Mouse (Mus musculus) cerebellum, adult (tissue): ENCODE measurements around the gene Ncs1.

Experiments
- ATAC-seq: cut with Nextera tagmentation; 2 replicates; pipeline ENCODE4 v1.9.2; 2017; ENCODE audit warnings: mild to moderate bottlenecking, moderate library complexity, mixed read lengths; ENCODE audit not compliant: insufficient number of reproducible peaks, low FRiP score, low TSS enrichment

The Ncs1 gene

DNA sequence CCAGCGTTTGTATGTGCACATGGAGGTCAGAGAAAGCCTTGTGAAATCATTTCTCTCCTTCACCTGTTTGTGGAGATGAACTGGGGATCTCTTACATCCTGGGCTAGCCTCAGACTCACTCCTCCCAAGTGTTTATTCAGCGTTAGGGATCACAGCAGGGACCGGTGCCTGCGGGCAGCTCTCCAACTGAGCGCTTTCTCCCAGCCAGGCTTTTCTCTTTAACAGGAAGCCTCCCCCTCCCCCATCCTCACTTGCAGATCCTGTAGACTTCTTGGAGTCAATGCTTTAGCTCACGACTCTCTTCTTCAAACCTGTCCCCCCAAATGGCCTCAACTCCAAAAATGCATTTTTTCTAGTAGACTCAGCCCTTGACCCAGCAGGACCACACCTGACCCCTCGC, 4.0 kb upstream of the Ncs1 start:
- ATAC-seq: no peak

DNA sequence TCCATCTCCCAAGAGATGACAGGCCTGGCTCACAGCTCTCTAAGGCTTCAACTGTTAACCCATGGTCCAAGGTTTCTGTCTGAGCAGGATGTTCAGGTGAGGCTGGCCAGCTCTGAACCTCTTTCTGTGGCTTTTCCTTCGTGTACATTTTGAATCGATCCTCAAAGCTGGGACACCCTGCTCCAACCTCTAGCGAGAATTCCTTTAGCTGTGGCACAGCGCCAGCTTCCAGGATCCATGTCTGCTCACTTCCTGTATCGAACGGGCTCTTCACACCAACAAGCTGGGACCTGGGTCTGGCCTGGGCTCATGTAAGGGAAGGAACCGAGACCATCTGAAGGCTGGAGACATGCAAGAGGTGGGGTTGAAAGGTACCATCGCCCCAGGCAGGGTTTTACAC, 1.4 kb upstream of the Ncs1 start:
- no peak for ATAC-seq

DNA sequence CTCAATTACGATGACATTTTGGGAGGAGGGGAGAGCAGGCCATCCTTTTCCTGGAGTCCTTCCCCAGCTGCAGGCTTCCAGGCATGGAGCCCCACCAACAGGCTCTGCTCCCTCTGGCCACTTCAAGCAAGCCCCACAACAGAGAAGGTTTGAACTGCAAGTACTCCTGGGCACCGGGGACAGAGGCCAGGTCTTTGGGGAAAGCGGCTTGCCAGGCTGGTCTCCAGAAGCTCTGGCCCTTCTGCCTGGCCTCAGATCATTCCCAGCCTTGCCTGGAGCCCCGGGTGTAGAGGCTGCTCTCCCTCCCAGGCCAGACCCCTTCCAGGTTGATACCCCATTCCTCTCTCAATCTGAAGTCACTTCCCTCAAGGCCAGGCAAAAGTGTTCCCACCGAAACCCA, 572 bp upstream of the Ncs1 start:
- 0 out of 2 replicates have a peak, but pooled peaks have one; percentile 6 for ATAC-seq

DNA sequence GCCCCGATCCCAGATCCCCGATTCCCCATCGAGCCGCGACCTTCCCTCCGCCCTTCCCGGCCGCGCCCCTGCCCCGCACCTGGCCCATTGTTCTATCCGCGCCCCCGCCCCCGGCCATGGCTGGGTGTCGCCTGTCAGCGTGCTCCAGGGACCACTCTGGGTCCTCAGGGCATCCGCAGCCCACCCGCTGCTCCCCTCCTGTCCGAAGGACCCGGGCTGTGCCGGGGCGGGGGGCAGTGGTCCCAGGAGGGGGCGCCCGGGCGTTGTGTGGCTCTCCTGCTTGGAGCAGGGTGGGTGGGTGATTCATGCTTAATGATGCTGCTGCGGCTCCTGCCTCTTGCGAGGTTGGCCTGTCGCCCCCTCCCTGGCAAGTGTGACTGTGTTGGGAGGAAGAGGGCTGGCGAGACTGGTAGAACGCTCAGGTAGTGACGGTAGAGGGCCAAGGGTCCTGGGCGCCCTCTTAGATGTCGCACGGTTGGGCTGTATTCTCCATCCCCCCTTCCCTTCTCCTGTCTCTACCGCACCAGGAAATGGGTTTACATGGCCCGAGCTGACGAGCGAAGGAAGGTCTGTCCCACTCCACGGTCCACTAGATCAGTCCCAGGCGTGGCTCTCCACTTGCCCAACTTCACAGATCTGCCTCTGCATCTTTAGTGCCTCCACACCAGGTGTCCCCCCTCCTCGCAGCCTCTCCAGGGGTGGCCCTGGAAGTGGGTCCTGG, 788 bp downstream of the Ncs1 start:
- no peak; the same call in 1 of the 2 replicates for ATAC-seq

DNA sequence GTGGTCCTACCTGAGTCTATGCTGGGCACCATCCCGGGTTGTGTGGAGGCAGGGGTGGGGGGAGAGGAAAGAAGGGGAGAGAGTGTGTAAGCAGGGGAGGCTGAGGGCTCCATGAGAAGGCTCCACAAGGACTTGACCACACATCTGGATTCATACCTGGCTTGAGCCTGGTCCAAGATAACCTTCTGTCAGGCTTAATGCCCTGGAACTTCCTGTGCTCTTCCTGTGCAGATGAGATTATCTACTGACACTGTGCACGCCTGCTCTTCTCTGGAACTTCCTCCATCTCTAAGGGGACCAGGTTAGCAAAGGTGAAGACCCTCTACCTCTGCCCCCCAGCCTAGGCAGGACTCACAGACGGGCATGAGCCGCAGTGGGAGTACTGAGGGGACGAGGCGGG, 3.2 kb downstream of the Ncs1 start:
- no peak for ATAC-seq

DNA sequence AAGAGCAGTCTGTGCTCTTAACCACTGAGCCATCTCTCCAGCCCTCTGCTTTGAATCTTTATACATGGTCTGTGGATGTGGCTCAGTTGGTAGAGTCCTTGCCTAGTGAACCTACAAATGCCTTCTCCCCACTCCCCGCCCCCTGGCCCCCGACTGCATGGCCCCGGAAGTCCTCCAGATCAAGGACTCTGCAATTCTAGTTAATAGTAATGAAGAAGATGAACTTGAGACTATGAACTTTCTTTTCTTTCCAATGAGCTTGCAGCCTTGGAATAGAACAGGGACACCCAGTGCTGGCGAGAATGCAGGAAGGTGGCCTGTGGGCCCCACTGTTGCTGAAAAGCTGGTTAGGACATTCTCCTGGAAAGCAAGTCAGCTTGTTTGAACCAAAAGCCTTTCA, 6.5 kb downstream of the Ncs1 start:
- no peak for ATAC-seq

DNA sequence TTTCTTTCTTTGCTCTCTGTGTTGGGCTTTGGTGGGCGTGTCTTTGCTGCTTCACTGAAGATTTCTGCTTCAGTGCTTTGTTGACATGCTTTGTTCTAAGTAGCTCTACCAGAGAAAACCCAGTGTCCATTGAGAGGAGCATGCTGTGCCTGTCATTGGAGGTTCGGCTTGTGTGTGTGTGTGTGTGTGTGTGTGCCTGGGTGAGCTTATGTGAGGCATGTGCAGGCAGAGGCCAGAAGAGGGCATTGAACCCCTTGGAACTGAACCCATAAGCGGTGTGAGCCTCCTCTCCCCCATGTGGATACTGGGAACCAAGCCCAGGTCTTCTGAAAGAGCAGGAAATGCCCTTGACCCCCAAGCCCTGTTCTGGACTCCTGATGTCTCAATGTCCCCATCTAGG, 7.8 kb downstream of the Ncs1 start:
- no peak for ATAC-seq

DNA sequence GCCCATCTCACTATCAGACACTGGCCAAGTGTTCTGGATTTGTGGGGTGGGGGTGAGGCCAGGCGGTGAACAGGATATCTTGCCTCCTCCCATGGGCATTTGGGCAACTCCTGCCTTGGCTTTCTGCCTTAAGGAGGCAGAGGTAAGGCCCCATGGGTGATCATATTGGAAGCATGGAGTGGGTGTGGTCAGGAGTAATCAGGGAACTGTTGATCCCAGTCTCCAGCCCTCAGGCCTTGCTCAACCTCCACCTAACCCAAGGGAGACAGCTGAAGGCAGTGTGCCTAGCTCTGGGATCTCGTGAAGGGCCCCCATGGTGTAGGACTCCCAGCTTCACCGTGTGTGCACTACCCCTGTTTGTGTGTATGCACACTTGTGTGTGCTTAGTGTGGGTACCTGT, 9.2 kb downstream of the Ncs1 start:
- no peak for ATAC-seq

DNA sequence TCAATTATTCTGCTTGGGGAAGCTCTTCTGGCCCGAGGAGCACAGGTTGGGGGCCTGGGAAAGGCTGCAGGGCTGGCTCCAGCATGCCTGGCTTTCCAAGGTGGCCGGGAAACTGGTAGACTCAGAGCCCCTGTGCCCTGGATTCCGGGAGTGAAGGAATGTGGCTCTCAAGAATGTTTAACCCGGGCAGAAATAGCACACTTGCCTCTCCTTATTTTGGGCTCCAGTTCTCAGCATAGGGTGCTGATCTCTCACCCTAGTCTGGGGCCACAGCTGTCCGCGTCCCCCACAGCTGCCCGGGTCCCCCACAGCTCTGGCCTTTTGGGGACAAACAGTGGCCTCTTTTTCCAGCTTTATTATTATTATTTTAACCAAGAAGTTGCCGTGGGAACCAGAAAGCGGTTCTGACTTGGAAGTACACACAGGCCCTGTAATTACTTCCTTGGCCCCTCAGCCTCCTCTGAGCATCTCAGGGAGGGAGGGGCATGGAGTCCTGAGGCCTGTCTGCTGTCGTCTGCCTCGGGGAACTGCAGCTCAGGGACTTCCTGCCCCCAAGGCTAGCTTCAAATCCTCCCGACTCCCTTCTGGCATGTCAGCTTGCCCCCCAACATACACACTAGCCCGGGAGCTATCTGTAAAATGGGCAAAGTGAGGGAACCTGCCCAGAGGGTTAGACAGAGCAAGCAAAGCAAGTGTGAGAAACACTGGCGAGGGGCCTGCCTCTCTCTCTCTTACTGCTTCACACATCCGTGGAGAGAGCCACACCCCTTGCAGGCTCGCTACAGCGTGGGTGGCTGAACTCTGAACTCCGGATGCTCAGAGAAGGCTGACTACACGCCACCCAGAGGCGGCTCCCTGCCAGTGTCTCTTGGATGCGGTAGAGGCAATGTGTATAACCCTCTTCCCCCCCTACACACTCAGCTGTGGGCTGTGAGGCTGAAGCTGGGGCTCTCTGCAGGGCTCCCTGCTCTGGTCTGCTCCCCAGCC, 10.6 kb downstream of the Ncs1 start:
- peak; percentile 36; the same call in 1 of the 2 replicates for ATAC-seq

DNA sequence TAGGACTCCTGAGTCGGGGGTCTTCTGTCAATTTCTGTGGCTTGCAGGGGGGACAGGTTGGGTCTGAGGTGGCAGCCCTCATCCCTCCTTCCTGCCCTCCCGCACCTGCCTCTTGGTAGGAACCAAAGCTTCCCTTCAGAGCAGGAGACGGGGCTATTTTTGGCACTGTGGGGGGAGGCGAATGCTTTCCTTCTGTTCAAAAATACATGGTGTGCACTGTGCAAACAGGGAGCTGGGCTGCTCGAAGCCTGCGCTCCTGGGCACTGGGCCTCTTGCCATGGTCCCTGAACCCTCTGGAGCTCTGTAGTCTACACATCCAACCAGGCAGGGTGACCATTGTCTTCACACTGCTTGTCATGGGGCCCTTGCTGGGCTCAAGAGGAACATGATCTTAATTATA, 11.5 kb downstream of the Ncs1 start:
- peak; percentile 46 for ATAC-seq

DNA sequence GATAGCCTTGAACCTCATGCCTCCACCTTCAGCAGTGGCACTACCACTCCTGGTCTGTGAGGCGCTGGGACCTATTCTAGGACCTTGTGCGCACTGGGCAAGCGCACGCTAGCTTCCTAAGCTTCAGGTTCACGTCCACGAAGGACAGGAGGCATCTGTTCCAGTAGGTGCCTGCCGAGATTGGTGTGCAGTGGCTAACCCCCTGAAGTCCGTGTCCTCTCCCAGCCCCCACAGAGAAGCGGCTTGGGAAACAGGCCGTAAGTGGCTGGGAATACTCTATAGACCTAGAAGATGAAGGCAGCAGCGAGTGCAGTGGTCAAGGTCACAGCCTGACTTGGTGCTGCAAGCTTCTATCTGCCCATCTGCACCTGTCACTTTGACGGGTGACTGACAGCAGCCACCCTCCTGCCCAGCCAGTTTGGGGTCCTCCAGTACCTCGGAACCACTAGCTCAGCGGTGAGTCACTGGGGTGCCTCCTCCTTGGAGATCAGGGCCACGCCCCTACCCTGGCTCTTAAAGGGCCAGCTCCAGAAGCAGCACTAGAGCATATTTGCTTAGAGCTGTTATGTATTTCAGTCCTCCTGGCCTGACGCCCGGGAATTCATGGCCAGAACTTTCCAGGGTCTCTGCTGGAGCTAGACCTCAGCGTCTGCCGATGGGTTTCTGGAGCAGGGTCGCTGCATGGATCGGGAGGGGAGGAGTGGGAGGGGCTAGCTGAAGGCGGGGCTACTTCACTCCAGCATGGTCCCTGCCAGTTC, 13.2 kb downstream of the Ncs1 start:
- ATAC-seq: peak; percentile 58; the same call in 1 of the 2 replicates

DNA sequence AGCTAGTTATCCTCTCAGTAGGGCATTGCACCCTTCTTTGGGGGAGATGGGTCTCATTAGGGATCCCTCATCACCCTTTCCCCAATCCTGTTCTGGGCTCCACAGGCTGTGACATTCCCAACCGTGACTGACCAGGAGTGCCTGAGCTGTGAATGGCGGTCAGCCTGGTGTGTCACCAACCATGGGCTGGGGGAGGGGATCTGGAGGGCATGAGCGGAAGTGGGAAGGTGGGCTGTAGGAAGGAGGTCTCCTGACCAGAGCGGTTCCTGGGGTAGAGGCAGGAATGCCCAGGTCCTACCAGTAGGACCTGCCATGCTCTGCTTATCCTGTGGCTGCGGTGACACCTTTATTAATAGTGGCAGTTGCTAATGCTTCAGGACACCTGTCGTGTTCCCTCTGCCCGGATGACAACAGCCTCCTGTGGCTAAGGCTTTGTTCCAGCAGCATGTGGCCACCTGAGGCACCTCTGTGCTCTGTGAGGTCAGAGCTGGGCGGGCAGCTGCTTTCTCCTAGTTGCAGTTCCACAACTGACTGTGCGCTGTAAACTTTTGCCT, 13.8 kb downstream of the Ncs1 start:
- no peak for ATAC-seq

DNA sequence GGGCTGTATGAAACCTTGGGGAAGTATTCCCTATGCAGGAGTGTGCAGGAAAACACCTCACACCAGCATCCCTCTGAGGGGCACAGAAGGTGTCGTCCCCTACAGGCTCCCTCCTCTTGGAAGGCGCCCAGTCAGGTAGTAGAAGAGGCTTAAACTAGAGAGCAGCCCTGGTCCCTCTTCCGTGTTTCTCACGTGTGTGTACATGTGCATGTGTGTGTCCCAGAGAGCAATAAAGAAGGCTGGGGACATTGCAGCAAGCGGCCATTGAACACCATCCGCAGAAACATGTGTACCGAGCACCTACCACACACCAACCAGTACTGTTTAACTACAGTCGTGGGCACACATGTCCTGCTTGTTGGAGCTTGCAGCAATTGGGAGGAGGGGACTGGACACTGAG, 14.9 kb downstream of the Ncs1 start:
- ATAC-seq: no peak

DNA sequence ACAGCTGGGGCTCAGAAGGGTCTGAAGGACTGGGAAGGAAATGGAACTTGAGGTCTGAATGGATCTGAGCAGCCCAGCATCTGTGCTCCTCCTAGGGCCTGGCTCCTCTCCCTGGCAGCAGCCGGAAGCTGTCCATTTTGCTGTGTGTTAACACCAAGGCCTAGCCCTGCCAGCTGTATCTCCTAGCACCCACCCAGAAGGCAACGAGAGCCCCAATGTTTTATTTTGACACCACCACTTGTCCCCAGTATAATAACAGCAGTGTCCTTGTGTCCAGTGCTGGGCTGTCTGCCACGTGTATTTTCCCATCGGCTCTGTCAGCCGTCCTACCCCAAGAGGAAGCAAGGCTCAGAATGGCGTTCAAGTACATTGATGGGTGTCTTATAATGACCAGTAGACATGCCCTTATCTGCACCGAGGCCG, 17.4 kb downstream of the Ncs1 start:
- ATAC-seq: no peak

DNA sequence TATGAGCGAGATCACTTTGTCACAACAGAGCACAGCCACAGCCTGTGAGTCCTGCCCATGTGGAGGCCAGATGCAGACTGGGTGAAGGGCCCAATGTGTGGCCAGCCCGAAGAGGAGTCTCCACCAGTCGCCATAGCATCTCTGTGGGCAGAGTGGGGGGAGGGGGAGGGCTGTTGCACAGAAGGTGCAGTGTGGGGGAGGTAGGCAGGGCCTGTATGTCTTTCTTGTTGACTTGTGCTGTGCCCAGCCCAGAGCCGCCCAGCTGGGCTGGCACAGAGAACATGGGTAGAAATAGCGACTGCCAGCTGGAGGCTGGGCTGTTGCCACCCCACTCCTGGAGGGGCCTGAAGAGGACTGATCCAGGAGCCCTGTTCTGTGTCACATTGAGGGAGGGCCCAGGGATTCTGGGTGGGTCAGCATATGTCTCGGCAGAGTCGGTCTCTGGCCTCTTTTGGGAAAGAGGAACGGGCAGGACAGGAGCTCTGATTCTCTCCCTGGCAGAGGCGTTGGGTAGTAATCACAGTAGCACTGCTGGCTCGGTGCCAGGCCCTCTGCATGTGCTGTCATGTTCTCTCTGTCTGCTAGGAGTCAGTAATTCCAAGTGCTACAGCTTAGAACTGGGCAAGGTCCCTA, 18.2 kb downstream of the Ncs1 start:
- peak; percentile 49; the same call in 1 of the 2 replicates for ATAC-seq

DNA sequence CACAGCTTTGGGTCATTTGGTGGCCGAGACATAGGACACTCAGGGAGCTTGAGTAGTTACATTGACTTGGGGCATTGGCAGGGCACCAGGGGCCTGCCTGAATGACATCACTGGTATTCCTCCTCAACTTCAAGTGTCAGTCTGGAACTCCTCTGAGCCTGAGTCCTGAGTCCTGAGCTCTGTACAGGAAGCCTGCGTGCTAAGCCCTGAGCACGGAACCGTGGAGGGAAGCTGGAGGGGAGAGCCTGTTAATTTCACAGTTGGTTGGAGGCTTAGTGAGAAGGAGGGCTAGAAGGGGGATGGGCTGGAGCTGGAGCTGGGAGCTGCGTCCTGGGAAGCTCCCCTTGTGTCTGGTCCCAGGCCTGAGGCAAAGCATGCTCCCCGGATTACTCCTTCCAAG, 21.8 kb downstream of the Ncs1 start:
- no peak for ATAC-seq

DNA sequence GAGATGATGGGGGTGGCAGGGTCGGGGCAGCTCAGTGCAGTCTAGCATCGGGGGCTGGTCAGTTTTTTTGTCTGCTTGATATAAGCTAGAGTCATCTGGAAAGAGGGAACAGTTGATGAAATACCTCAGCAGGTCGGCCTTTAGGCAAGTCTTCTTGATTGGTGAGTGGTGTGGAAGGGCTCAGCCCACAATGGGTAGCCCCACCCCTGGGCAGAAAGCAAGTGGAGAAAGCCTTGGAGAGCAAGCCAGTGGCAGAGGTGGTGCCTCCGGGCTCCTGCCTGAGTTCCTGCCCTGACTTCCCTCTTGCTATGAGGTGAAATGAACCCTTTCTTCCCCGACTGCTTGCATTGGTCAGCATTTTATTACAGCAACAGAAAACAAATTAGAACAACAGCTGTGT, 23.0 kb downstream of the Ncs1 start:
- ATAC-seq: no peak

DNA sequence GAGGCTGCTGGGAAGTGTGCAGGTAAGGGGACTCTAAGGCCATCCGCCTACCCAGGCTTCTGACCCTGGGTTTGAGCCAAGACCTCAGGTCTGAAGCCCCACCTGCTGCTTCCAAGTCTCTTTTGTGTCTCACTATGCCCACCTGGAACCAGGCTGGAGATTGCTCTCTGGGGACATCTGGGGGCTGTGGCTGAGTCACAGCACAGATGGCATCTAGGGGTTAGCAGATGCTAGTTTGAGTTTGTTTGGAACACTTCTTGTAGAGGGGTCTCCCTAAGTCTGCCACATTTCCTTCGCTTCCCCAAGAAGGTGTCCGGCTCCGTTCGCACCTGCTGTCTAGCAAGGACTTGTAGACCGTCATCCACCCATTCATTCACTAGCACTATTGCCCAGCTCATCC, 23.6 kb downstream of the Ncs1 start:
- no peak for ATAC-seq

DNA sequence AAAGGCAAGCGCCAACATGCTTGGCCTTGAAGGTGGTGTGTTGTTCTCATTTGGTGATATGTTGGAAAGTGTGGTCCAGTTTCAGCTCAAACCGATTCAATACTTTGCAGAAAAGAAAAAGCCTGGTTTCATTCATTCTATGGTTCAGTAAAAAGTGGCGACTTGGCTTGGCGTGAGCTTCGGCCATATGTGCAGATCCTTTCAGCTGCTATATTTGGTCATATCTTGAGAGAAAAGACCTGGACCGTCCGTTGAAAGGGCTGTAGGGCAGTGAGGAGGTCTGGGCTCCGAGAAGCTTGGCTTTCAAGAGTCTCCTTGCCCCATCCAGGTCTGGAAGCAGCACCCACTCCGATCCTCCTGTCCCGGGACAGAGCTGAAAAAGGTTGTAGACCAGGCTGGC, 24.2 kb downstream of the Ncs1 start:
- ATAC-seq: no peak

DNA sequence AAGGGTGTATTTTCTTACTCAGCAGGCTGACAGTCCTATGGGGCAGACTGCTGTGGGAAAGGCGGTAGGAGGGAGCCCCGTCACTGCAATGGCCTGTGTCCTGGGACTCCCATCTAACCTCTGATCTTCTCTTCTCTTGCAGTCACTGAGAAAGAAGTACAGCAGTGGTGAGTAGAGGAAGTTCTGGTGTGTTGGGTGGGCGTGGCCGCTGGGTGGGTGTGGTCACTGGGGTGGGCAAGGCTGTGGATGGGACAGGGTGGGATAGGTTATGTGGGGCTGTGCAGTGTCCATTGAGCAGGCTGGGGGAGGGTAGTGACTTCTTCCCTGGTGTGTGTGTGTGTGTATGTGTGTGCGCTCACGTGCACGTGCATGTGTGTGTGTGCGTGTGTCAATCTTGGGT, 24.8 kb downstream of the Ncs1 start:
- ATAC-seq: no peak
